Mouse (Mus musculus) c-Kit-negative CD71-positive TER-119-positive erythroid progenitor cells, embryonic 14.5 days (primary cell): ENCODE results near the gene Ggt1.

Experiments used
- DNase-seq: peaks from one replicate; pipeline ENCODE4 v3.0.0-alpha.2; 2013; ENCODE audit warnings: low read depth, low spot score

The Ggt1 gene

GRCm38 (mm10) chr10:75633048-75633447 is 71.6 kb downstream of the Ggt1 start:
- no peak for DNase-seq

- DNase-seq, result no peak
Measured at GRCm38 (mm10) chr10:75633576-75634139, 72.3 kb downstream of the Ggt1 start.

GRCm38 (mm10) chr10:75634610-75635009 is 73.2 kb downstream of the Ggt1 start:
- DNase-seq, result no peak

- DNase-seq, result no peak
Measured at GRCm38 (mm10) chr10:75635019-75635692, 73.8 kb downstream of the Ggt1 start.

- peak; percentile 81 for DNase-seq
Measured at GRCm38 (mm10) chr10:75635693-75636055, 74.3 kb downstream of the Ggt1 start.
